In genomic region chr2:160138091-160138490, GRCm38 (mm10) we compare ENCODE assay signal across 32 mouse cellular contexts.
"Had no signal": no experiment of that assay in that cellular context is flagged by ENCODE, and none has a peak within 500 bp of the region (broad histone marks: within the 10 kb centered on the region; RNA-seq: fewer than 3 reads in every experiment).

No protein-coding gene starts in this region.

- H3K27ac ChIP-seq: limb, embryonic 10.5 days; limb, embryonic 12.5 days; limb, embryonic 13.5 days; limb, embryonic 15.5 days; liver, embryonic 12.5 days; liver, embryonic 13.5 days; liver, embryonic 14.5 days; liver, embryonic 15.5 days; lung, embryonic 15.5 days; macrophage; midbrain, embryonic 10.5 days; midbrain, embryonic 12.5 days; midbrain, embryonic 13.5 days; midbrain, embryonic 15.5 days; neural tube, embryonic 12.5 days had no signal

- H3K36me3 ChIP-seq: limb, embryonic 10.5 days; limb, embryonic 12.5 days; limb, embryonic 13.5 days; limb, embryonic 15.5 days; liver, embryonic 12.5 days; liver, embryonic 13.5 days; liver, embryonic 15.5 days; lung, embryonic 15.5 days; midbrain, embryonic 10.5 days; midbrain, embryonic 12.5 days; midbrain, embryonic 13.5 days; midbrain, embryonic 15.5 days; neural tube, embryonic 12.5 days had no signal

- H3K4me1 ChIP-seq: limb, embryonic 10.5 days; limb, embryonic 12.5 days; limb, embryonic 13.5 days; limb, embryonic 15.5 days; liver, embryonic 12.5 days; liver, embryonic 13.5 days; liver, embryonic 15.5 days; lung, embryonic 15.5 days; megakaryocyte, embryonic 14.5 days; midbrain, embryonic 10.5 days; midbrain, embryonic 12.5 days; midbrain, embryonic 13.5 days; midbrain, embryonic 15.5 days; neural tube, embryonic 12.5 days had no signal

- H3K4me2 ChIP-seq: limb, embryonic 12.5 days; limb, embryonic 13.5 days; limb, embryonic 15.5 days; liver, embryonic 11.5 days; liver, embryonic 12.5 days; liver, embryonic 13.5 days; liver, embryonic 15.5 days; lung, embryonic 14.5 days; lung, embryonic 15.5 days; midbrain, embryonic 11.5 days; midbrain, embryonic 12.5 days; midbrain, embryonic 13.5 days; midbrain, embryonic 15.5 days; neural tube, embryonic 12.5 days had no signal

- H3K4me3 ChIP-seq: limb, embryonic 10.5 days; limb, embryonic 12.5 days; limb, embryonic 13.5 days; limb, embryonic 15.5 days; liver, embryonic 12.5 days; liver, embryonic 13.5 days; liver, embryonic 15.5 days; lung, embryonic 15.5 days; megakaryocyte, embryonic 14.5 days; midbrain, embryonic 10.5 days; midbrain, embryonic 12.5 days; midbrain, embryonic 13.5 days; midbrain, embryonic 15.5 days; myocyte; neural tube, embryonic 12.5 days had no signal

- H3K9ac ChIP-seq: limb, embryonic 12.5 days; limb, embryonic 13.5 days; limb, embryonic 15.5 days; liver, embryonic 12.5 days; liver, embryonic 13.5 days; liver, embryonic 14.5 days; liver, embryonic 15.5 days; liver, postnatal 0 days; lung, embryonic 14.5 days; lung, embryonic 15.5 days; midbrain, embryonic 12.5 days; midbrain, embryonic 13.5 days; midbrain, embryonic 15.5 days; neural tube, embryonic 12.5 days had no signal

- DNase-seq: left cerebral cortex, postnatal 4 days; liver; liver, embryonic 13.5 days; liver, postnatal 0 days; lung, adult 18-20 months; lung, adult 2 months; lung, embryonic 14.5 days; lung, postnatal 10 days; lung, postnatal 14 days; lung, postnatal 36 days; lung, postnatal 4 days; midbrain, embryonic 14.5 days had no signal

- H3K27me3 ChIP-seq: limb, embryonic 12.5 days; limb, embryonic 13.5 days; limb, embryonic 15.5 days; liver, embryonic 12.5 days; liver, embryonic 13.5 days; liver, embryonic 15.5 days; lung, embryonic 15.5 days; megakaryocyte, embryonic 14.5 days; midbrain, embryonic 12.5 days; midbrain, embryonic 13.5 days; midbrain, embryonic 15.5 days; neural tube, embryonic 12.5 days had no signal

- H3K9me3 ChIP-seq: limb, embryonic 10.5 days; limb, embryonic 12.5 days; limb, embryonic 13.5 days; limb, embryonic 15.5 days; liver, embryonic 12.5 days; liver, embryonic 13.5 days; liver, embryonic 15.5 days; lung, embryonic 15.5 days; midbrain, embryonic 10.5 days; midbrain, embryonic 12.5 days; midbrain, embryonic 13.5 days; midbrain, embryonic 15.5 days; neural tube, embryonic 12.5 days had no signal

- ATAC-seq: liver, embryonic 12.5 days; liver, postnatal 0 days; lung, postnatal 0 days; midbrain, embryonic 13.5 days; midbrain, embryonic 15.5 days; midbrain, embryonic 16.5 days had no signal
